Mouse (Mus musculus) cerebellum, postnatal 10 days (tissue): ENCODE data around the gene Wnt8b.

Source experiments
- DNase-seq, 2 experiments: peaks; one replicate each; pipeline ENCODE4 v3.0.0; 2021; ENCODE audit warnings: mixed read lengths in 2 of 2

The Wnt8b gene

GRCm38 (mm10) chr19:44512601-44513000 lies 19.3 kb downstream of the Wnt8b start:
- no peak for DNase-seq

DNA sequence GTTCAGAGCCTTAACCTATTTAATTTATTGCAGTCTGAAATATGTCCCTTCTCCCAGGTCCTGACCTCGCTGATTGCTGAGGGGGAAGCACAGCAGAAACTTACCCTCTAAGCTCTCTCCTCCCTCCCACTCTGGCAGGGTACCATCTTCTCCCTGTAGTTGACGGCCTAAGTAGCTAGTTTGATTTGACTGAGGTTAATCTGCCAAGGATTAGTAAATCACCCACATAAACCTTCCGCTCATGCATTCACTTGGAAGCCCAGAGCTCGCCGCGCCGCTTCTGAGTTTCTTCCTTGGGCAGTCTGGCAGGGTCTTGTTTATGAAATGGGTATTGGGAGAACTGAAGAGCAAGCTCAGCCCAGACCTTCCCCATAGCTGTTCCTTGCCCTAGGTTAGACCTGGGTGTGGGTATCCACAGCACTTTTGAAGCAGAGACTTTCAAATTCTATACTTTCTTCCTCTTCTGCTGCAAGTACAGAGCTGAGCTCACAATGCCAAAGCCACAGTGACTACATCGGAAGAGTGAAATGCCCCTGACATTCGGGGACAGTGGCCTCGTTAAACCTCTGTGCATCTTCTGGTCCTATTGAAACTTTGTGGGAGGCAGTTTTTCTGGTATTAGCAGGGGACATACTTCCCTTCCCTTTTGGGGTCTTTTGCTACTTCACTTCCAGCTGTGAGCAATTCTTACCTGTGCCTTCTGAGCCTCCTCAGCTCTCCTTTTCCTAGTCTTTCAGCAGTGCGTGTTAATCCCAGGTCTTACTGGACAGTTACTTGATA lies 20.0 kb downstream of the Wnt8b start:
- no peak for DNase-seq

- DNase-seq = no peak
Observed at GRCm38 (mm10) chr19:44513921-44514482, 20.7 kb downstream of the Wnt8b start.

DNA sequence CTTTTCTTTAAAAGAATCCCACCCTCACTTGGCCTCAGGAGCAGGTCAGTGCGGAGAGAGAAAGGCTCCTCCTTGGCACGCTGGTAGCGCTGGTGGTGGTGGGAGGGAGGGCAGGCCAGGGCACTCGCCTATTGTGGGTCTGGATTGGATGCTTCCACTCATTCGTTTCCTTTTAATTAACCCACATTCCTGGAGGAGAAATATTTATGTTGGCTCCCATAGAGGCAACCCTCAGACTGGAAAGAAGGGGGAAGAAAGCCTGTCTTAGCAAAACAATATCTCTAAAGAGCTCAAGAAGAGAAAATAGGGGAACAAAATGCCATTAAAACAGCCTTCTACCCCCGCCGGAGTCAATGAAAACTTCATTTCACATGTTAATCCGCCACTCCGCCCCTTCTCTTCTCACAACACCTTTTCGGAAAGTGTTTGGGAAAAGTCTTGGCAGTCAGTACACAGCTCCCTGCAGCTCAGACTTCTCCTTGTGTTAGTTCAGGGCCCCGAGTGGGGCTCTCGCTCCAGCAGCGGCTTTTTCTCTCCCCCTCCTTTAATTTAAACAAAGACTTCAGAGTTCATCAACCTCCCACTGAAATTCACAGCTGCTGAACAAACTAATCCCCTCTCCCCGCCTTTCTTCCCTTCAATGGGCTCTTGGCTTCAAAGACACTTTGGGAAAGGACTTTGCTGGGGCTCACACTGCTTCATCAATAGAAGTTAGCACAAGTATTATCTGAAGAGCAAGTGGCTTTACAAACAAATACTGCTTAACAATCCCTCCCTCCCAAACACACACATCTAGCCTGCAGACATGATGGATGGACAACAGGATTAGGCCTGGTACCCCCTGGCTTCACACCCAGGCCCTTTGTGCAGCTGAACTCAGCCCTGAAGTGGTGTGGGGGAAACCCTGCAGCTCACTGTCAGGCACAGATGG lies 21.5 kb downstream of the Wnt8b start:
- peak in 1 of 2 experiments; percentile 16 for DNase-seq

GRCm38 (mm10) chr19:44515769-44516168 lies 22.5 kb downstream of the Wnt8b start:
- DNase-seq = no peak

GRCm38 (mm10) chr19:44517996-44518768 lies 24.9 kb downstream of the Wnt8b start:
- DNase-seq = peak; percentile 31

GRCm38 (mm10) chr19:44519152-44519551 lies 25.9 kb downstream of the Wnt8b start:
- DNase-seq = peak; percentile 32 to 40

GRCm38 (mm10) chr19:44525551-44526205 lies 32.4 kb downstream of the Wnt8b start:
- no peak for DNase-seq

GRCm38 (mm10) chr19:44530018-44530417 lies 36.7 kb downstream of the Wnt8b start:
- no peak for DNase-seq

GRCm38 (mm10) chr19:44535376-44535775 lies 42.1 kb downstream of the Wnt8b start:
- peak; percentile 55 to 67 for DNase-seq

DNA sequence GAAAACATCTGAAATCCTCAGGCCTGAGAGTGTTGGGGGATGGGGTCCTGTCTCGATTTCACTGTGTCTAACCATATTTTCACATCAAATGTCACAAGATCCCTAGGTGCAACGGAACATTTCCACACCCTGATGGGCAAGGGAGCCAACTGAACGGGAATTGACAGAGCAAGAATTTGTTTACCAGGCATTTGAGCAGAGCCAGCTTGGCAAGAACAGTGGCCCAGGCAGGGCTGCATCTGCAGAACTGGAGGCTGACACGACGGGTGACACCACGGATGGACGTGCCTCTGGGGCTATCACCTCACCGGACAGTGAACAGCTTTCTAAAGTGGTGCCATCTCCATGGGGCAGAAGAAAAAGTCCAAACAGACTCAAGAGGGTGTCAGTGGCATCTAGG lies 44.1 kb downstream of the Wnt8b start:
- no peak for DNase-seq

GRCm38 (mm10) chr19:44542694-44543178 lies 49.5 kb downstream of the Wnt8b start:
- no peak for DNase-seq

DNA sequence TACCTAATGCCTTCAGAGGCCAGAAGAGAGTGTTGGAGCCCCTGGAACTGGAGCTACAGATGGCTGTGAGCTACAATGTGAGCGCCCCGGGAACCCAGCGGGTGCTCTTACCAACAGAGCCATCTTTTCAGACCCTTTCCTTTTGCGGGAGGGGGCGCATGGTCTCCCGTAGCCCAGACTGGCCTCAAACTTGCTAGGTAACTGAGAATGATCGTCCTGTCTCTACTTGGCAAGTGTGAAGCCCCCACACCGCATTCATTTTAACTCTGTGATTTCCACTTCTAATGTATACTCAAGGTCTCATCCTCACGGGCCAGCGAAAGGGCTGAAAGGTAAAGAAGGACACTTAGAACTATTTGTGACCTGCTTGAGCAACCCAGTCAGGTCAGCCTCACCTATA lies 51.1 kb downstream of the Wnt8b start:
- no peak for DNase-seq

- peak; percentile 86 to 89 for DNase-seq
Observed at GRCm38 (mm10) chr19:44544775-44545174, 51.5 kb downstream of the Wnt8b start.

DNA sequence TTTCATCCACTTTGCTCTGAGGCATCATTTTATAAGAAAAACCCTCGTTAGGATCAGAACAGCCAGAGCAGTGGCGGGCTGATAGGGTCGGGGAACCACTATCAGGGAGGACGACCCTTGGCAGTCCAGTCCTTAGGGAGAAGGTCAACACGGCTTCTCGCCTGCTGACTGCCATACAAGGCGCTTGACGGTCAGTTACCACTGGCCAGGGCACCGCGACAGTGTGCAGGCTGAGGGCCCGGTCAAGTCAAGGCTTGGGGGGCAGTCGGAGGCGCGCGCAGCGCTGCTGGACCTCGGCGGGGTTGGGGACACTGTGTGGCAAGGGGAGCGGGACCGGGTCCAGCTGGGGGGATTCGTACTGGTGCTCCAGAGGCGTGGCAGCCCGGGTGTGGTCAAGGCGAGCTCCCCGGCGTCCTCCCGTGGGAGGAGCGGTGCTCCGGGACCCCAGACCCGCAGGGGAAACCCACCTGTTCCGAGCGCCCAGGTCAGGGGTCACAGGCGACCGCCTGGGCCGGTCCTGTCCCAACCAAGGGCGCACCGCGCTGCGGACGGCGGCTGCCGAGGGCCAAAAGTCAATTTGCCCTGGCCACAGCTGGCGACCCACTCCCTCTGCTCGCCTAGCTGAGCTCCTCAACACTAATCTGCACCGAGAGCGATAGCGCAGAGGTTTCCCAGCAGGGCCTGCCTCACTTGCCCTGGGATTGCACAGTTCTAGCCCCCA lies 52.2 kb downstream of the Wnt8b start, which contains the start of gene Sec31b:
Gene Sec31b, minus strand, starts transcription at position 544 of the 721 bp plus-strand sequence.
- peak; percentile 42 to 43 for DNase-seq

GRCm38 (mm10) chr19:44552731-44553130 lies 59.5 kb downstream of the Wnt8b start, which contains the start of gene Gm20538:
Gene Gm20538, minus strand, starts transcription at chr19:44552831.
- DNase-seq = no peak

DNA sequence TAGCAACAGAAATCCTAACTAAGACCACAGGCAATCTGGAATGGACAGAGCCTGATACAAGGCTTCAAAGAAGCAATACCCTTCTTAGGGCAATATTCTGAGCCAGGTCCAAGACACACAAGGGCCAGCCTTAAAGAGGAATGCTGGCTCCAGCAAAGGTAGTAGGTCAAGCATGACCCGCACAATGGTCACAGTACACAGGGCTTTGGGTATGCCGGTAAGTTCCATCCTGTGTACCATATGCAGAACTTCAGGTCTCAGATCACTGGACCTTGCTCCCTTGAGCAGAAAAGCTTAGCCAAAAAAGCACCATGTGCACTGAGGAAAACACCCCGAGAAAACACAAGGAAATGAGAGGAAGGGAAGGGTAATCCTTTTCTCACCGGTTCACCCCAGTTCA lies 60.0 kb downstream of the Wnt8b start:
- DNase-seq = no peak

DNA sequence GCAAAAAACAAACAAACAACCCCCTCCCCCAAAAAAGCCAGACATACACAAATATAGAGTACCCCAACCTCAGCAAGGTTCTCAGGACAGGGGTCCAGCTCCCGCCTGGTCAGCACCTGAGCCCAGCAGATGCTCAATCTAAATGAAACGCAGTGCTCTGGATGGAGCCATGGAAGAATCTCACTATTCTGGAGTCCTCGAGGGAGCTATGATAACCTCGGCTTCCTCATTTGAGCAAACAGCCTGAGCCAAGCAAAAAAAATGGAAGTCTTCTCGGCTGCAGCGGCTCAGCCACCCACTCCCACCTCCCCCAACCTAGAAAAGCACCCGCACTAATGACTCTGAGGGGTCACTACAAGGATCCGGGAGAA lies 61.2 kb downstream of the Wnt8b start:
- no peak for DNase-seq

GRCm38 (mm10) chr19:44554861-44555590 lies 61.8 kb downstream of the Wnt8b start, which contains the start of gene Ndufb8:
Gene Ndufb8, minus strand, starts transcription at chr19:44555440.
- peak; percentile 98 for DNase-seq

DNA sequence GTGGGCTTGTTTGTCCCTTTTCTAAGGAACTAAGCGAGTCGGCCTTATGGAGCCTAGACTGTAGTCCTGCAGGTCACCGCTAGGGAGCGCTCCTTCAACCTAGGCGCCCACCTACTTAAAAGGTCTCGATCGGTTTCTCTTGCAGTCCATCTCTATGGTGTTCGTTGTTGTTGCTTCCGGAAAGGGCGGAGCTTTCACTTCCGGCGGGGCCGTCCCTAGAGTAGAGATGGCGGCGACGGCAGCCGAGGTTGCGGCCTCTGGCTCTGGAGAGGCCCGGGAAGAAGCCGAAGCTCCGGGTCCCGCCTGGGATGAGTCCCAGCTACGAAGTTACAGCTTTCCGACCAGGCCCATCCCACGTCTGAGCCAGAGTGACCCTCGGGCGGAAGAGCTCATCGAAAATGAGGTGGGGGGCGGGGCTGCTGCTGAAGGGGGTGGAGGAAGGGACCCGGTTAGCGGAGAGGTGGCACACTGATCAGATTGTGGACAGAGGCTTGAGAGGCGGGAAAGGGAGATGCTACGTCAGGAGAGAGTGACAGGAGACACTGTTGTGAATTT lies 69.5 kb downstream of the Wnt8b start, which contains the start of gene Hif1an:
Gene Hif1an, plus strand, starts transcription at position 199 of the 555 bp plus-strand sequence.
- peak; percentile 96 to 97 for DNase-seq
